Mouse (Mus musculus): ENCODE data around the gene F13a1.

GRCm38 (mm10) chr13:36901016-36901415, 149.0 kb downstream of the F13a1 start:
- TF ChIP-seq POLR2A (IDR thresholded peaks at IDR 0.05; ENCODE audit: borderline replicate concordance, control insufficient read depth, low read depth, low read length), result no peak
- TF ChIP-seq CTCF (IDR thresholded peaks at IDR 0.05; ENCODE audit: control insufficient read depth, insufficient read depth, low read length), result no peak
